Mouse (Mus musculus) heart, embryonic 11.5 days (tissue): ENCODE data around the gene Caly. TPM values are rescaled to one million over a fixed set of nuclear protein-coding genes. Genes with fewer than 3 reads are reported as not detected.

Source experiments
- ATAC-seq: fragments of 200-750 bp; cut with Nextera tagmentation; replicated peaks from 2 replicates; pipeline ENCODE4 v1.8.0; 2017; ENCODE audit warnings: moderate library complexity; ENCODE audit not compliant: insufficient number of reproducible peaks, low FRiP score, low TSS enrichment
- H3K27ac ChIP-seq: fragments of 300-500 bp; sonication (generic); 2 replicates; pipeline ENCODE4 v1.5.1; 2014; ENCODE audit warnings: mild to moderate bottlenecking, low read depth, low read length
- H3K27me3 ChIP-seq: fragments of 300-500 bp; sonication (generic); 2 replicates; pipeline ENCODE4 v1.6.1; 2014; ENCODE audit warnings: mild to moderate bottlenecking, low read length, mixed read lengths; ENCODE audit not compliant: control insufficient read depth, insufficient read depth
- H3K36me3 ChIP-seq: fragments of 300-500 bp; sonication (generic); 2 replicates; pipeline ENCODE4 v1.6.1; 2014; ENCODE audit warnings: mild to moderate bottlenecking, low read length, moderate library complexity, mixed read lengths; ENCODE audit not compliant: control insufficient read depth, insufficient read depth
- H3K4me1 ChIP-seq: fragments of 300-500 bp; sonication (generic); 2 replicates; pipeline ENCODE4 v1.6.1; 2014; ENCODE audit warnings: low read length; ENCODE audit not compliant: control insufficient read depth, insufficient read depth
- H3K4me2 ChIP-seq: fragments of 300-500 bp; sonication (generic); 2 replicates; pipeline ENCODE4 v1.6.1; 2014; ENCODE audit warnings: mild to moderate bottlenecking, moderate library complexity
- H3K4me3 ChIP-seq: fragments of 300-500 bp; sonication (generic); 2 replicates; pipeline ENCODE4 v1.5.1; 2014; ENCODE audit warnings: low read depth, low read length
- H3K9ac ChIP-seq: fragments of 300-500 bp; sonication (generic); 2 replicates; pipeline ENCODE4 v1.6.1; 2014; ENCODE audit warnings: mild to moderate bottlenecking, low read depth, low read length, moderate library complexity
- H3K9me3 ChIP-seq: fragments of 300-500 bp; sonication (generic); replicated peaks from 2 replicates; pipeline ENCODE4 v1.6.1; 2016; ENCODE audit warnings: low read length; ENCODE audit not compliant: control insufficient read depth
- WGBS: fragments of 180-500 bp; shearing (Covaris S2); extraction: QIAGEN DNeasy Blood & Tissue Kit; methylation state at CpG from one replicate; pipeline ENCODE4 v1.1.7; 2014; ENCODE audit not compliant: insufficient replicate concordance; 5-methylcytosine and 5-hydroxymethylcytosine counted together
- polyA plus RNA-seq: library from polyadenylated mRNA; unstranded; fragments of >200 nt; fragmentation: Nextera tagmentation; extraction: Ambion mirVana; gene quantifications from 2 replicates; pipeline ENCODE4 v1.2.1, GENCODE M21; 2014

Gene Caly
- polyA plus RNA-seq, 1 experiment from 2014 or later = 0.54 TPM

DNA sequence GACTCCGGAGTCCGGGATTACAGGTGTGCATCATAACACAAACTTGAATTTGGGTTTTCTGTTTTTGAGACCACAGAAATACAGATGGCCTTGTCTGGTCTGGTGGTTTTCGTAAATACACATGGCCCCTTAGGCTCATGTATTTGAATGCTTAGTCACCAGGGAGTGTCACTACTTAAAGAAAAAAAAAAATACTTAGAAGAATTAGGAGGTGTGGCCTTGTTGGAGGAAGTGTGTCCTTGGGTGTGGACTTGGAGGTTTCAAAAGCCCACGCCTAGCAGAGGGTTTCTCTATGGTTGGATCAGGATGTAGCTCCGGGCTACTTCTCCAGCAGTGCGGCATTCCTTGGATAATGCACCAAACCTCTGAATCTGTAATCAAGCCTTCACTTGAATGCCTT, 4.7 kb downstream of the Caly start:
- Histone ChIP-seq H3K9me3 (no peaks in the 10 kb centered on the region), H3K4me3 (no peak overlapping the region), H3K36me3 (no peaks in the 10 kb centered on the region), H3K4me1 (no peaks in the 10 kb centered on the region), H3K9ac (no peak overlapping the region), H3K4me2 (no peak overlapping the region), H3K27me3 (peaks cover 45% of the 10 kb centered on the region), H3K27ac (no peak overlapping the region)
- WGBS = 73% methylated on average over 6 of the region's 6 CpGs
- no peak for ATAC-seq

DNA sequence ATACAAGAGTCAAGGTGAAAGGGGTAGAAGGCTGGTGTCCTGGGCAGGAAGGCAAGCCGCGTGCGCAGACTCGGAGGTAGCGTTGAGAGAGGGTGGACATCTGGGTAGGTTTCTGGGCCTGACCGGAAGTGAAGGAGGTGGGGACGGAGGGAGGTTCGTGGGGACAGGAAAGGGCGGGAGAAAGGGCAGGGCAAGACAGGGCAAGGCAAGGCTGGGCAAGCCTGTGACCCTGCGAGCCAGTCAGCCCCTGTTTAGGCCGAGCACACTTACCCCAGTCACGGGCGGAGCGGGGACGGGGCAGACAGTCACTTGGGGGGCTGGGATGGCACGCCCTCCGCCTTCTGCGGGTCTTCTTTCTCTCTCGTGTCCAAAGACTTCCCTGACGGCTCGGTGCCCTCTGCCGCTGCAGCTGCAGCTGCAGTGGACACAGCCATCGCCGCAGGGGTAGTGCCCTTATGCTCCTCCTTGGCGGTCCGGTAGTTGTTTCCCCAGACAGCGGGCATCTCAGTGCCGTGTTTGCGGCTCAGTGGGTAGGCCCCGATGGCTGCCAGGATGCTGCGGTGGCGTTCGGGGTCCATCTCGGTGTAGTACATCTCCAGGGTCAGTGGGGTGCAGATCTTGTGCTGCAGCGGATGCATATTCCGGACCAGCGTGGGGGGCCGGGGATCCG, 12.2 kb downstream of the Caly start:
- Histone ChIP-seq H3K4me1 (no peaks in the 10 kb centered on the region), H3K9me3 (0 out of 2 replicates have a peak, but pooled peaks cover 3% of the 10 kb centered on the region), H3K36me3 (no peaks in the 10 kb centered on the region), H3K27ac (no peak overlapping the region), H3K4me3 (peak overlapping the region; percentile 32), H3K27me3 (peaks cover 34% of the 10 kb centered on the region), H3K4me2 (peak overlapping the region; percentile 65), H3K9ac (peak overlapping the region; percentile 58)
- 0 out of 2 replicates have a peak, but pooled peaks have one; percentile 6 for ATAC-seq
- 26% methylated on average over 39 of the region's 39 CpGs for WGBS

DNA sequence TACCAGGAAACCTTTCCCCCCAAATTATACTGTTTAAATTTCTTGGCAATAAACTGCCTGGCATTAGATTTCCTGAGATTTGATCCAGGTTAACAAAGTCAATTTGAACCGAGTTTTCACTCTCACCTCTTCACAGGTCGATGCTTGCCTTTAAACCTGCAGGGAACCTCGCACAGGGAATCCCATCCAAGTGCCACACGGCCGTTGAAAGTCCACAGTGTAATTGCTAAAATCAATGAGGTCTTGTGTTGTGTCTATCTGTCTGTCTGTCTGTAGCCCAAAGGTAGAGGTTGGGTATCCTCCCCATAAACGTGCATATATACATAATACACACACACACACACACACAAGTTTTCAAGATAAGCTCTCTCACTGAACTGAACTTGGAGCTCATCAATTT, 15.0 kb downstream of the Caly start:
- peaks cover 52% of the 10 kb centered on the region for H3K27me3 ChIP-seq
- no peak overlapping the region for H3K4me3 ChIP-seq
- no peak overlapping the region for H3K9ac ChIP-seq
- no peaks in the 10 kb centered on the region for H3K36me3 ChIP-seq
- no peak overlapping the region for H3K4me2 ChIP-seq
- H3K27ac ChIP-seq = no peak overlapping the region
- no peaks in the 10 kb centered on the region for H3K4me1 ChIP-seq
- ATAC-seq = no peak
- H3K9me3 ChIP-seq = 0 out of 2 replicates have a peak, but pooled peaks cover 3% of the 10 kb centered on the region
- WGBS = 56% methylated on average over 6 of the region's 6 CpGs

DNA sequence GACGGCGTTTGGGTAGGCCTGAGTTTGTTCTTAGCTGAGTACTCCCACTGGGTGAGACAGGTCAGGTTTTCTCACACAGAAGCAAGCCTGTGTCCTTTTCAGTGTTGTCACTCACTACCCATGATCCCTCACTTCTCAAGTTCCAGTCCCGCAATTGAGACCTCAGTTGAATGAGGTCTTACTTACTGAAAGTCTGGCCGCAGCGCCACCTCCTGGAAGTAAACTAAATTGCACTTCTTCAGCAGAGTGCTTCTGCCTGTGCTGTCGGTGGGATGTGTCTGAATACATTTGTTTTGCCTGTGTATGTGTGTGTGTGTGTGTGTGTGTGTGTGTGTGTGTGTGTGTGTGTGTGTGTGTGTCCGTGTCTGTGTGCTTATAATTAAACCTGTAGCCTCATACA, 19.3 kb downstream of the Caly start:
- Histone ChIP-seq H3K4me1 (0 out of 2 replicates have a peak, but pooled peaks cover 3% of the 10 kb centered on the region), H3K9ac (no peak overlapping the region), H3K36me3 (no peaks in the 10 kb centered on the region), H3K27me3 (peaks cover 73% of the 10 kb centered on the region), H3K4me3 (no peak overlapping the region), H3K9me3 (0 out of 2 replicates have a peak, but pooled peaks cover 3% of the 10 kb centered on the region), H3K27ac (no peak overlapping the region), H3K4me2 (no peak overlapping the region)
- WGBS = 18% methylated on average over 7 of the region's 7 CpGs
- no peak for ATAC-seq

DNA sequence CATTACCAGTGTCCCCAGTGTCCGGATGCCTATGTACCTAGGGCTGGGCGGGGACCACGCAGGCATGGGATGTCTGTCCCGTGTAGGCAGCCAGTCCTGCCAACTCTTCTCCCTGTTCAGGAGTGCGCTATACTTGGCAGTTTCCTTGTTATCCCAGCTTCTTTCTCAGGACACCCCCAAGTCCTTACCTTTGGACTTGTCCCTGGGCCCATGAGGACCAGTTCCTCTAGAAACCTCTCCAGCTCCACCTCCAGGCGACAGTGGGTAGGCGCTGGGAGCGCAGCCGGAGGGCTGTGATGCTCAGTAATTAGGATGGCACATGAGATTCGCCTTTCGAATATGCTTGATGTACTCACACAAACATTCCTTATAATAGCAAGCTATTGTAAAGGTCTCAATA, 20.0 kb downstream of the Caly start:
- Histone ChIP-seq H3K36me3 (no peaks in the 10 kb centered on the region), H3K9ac (no peak overlapping the region), H3K4me2 (no peak overlapping the region), H3K27me3 (peaks cover 81% of the 10 kb centered on the region), H3K27ac (no peak overlapping the region), H3K4me3 (no peak overlapping the region), H3K4me1 (0 out of 2 replicates have a peak, but pooled peaks cover 3% of the 10 kb centered on the region), H3K9me3 (0 out of 2 replicates have a peak, but pooled peaks cover 3% of the 10 kb centered on the region)
- 15% methylated on average over 11 of the region's 11 CpGs for WGBS
- ATAC-seq = no peak

DNA sequence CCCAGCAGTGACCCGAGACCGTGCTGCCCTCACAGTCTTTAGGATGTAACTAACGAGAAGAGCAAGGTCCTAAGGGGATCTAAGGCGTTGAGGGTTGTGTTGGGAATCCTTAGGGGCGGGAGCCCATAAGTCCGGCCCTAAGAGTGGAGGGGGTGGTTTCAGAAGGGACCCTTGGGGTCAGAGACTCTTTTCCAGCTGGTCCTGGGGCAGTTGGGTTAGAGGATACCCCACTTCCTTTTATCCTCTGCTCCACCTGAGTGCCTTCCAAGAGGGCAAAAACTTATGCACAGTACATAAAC, 20.6 kb downstream of the Caly start:
- WGBS = 3% methylated on average over 6 of the region's 6 CpGs
- ATAC-seq = no peak

DNA sequence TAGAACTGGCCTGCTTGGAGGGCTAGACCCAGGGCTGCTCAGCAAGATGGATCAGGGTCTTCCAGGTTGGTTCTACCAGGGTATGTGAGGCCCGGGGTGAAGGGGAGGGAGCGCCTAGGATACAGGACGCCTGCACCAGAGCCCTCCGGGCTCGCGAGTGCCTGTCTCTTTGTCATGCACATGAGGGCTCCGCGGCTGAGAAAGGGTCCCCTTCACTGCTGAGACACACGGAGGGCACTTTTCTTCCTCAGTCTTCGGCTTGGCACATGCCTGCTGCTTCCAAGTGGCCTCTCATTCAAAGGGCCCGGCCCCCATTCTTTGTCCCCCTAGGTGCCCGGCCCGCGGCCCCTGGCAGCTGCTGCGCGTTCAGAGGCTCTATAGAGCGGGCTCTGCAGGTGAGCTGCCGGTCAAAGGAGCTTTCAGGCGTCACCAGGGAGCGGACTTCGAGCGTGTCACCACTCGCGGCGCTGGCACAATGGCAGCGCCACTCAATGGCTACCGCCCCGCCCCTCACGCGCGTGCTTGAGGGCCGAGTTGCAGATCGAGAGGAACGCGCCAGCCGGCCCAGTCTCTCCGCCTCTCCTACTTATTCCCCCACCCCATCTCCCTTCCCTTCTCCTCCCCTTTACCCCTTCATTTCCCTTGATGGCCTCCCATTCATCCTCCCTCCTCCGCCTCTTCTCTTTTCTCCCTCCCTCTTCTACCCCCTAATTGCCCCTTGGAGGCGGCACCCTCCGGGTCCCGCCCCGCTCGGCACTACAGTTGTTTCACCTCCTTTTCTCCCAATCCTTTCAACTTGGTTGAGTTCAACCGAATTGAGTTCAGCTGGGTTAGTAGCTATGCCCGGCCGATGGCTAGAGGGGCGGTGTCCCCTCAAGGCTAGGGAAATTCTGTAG, 21.2 kb downstream of the Caly start:
- Histone ChIP-seq H3K9me3 (no peaks in the 10 kb centered on the region), H3K27ac (no peak overlapping the region), H3K4me1 (0 out of 2 replicates have a peak, but pooled peaks cover 3% of the 10 kb centered on the region), H3K9ac (no peak overlapping the region), H3K4me2 (peak overlapping the region; percentile 63), H3K27me3 (peaks cover 92% of the 10 kb centered on the region), H3K36me3 (no peaks in the 10 kb centered on the region), H3K4me3 (peak overlapping the region; percentile 40)
- ATAC-seq = no peak
- WGBS = 2% methylated on average over 47 of the region's 47 CpGs

More for the DNA sequence above, 20.6 kb downstream of the Caly start:
- peaks cover 86% of the 10 kb centered on the region for H3K27me3 ChIP-seq
- H3K4me2 ChIP-seq = peak overlapping the region; percentile 63
- 0 out of 2 replicates have a peak, but pooled peaks cover 3% of the 10 kb centered on the region for H3K4me1 ChIP-seq
- H3K9ac ChIP-seq = no peak overlapping the region
- H3K9me3 ChIP-seq = 0 out of 2 replicates have a peak, but pooled peaks cover 3% of the 10 kb centered on the region
- H3K27ac ChIP-seq = no peak overlapping the region
- H3K4me3 ChIP-seq = no peak overlapping the region; the same call in 1 of the 2 replicates
- no peaks in the 10 kb centered on the region for H3K36me3 ChIP-seq

DNA sequence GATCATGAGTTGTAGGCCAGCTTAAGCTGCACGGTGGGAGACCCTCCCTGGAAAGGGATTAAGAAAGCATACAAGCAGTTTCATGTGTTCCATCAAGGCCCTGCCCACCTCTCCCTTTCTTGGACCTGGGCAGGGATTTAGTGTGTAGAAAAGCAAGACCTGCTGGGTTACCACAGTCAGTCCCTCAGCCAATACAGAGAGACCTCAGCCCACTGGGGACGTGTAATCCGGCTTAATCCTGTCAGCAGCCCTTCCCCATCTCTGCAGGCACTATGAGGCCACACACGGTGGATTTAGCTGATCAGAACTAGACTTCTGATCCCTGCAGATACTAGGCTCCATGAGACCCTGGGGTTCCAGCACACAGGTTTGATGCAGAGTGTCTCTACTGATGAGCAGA, 22.7 kb downstream of the Caly start:
- ATAC-seq = no peak
- no peak overlapping the region for H3K4me3 ChIP-seq
- H3K4me1 ChIP-seq = 0 out of 2 replicates have a peak, but pooled peaks cover 3% of the 10 kb centered on the region
- H3K9me3 ChIP-seq = no peaks in the 10 kb centered on the region
- H3K9ac ChIP-seq = no peak overlapping the region
- H3K36me3 ChIP-seq = no peaks in the 10 kb centered on the region
- WGBS = 16% methylated on average over 4 of the region's 4 CpGs
- H3K27me3 ChIP-seq = peaks cover 94% of the 10 kb centered on the region
- H3K27ac ChIP-seq = no peak overlapping the region
- H3K4me2 ChIP-seq = no peak overlapping the region
